Mouse (Mus musculus) forebrain, embryonic 14.5 days (tissue): ENCODE measurements around the gene Ccdc60. TPM values are rescaled to one million over a fixed set of nuclear protein-coding genes. Genes with fewer than 3 reads are reported as not detected.

Experiments used
- ATAC-seq: fragments of 200-750 bp; cut with Nextera tagmentation; 2 replicates; pipeline ENCODE4 v1.8.0; 2017; ENCODE audit warnings: mild to moderate bottlenecking, moderate library complexity
- DNase-seq: peaks from one replicate; pipeline ENCODE4 v3.0.0-alpha.2; 2015; ENCODE audit warnings: low spot score
- H3K27ac ChIP-seq: fragments of 300-500 bp; sonication (generic); 2 replicates; pipeline ENCODE4 v1.5.1; 2014; ENCODE audit warnings: low read depth, mild to moderate bottlenecking, control low read depth, low read length, moderate library complexity
- H3K27me3 ChIP-seq: fragments of 300-500 bp; sonication (generic); replicated peaks from 2 replicates; pipeline ENCODE4 v1.6.1; 2014; ENCODE audit warnings: low read length, control low read depth, mixed read lengths; ENCODE audit not compliant: control insufficient read depth, insufficient read depth
- H3K36me3 ChIP-seq: fragments of 300-500 bp; sonication (generic); 2 replicates; pipeline ENCODE4 v1.6.1; 2014; ENCODE audit warnings: low read length, control low read depth; ENCODE audit not compliant: control insufficient read depth, insufficient read depth
- H3K4me1 ChIP-seq: fragments of 300-500 bp; sonication (generic); 2 replicates; pipeline ENCODE4 v1.6.1; 2014; ENCODE audit warnings: antibody characterized with exemption, low read length, control low read depth; ENCODE audit not compliant: control insufficient read depth, insufficient read depth
- H3K4me2 ChIP-seq: fragments of 300-500 bp; sonication (generic); 2 replicates; pipeline ENCODE4 v1.6.1; 2014; ENCODE audit warnings: mild to moderate bottlenecking, control low read depth, low read length
- H3K4me3 ChIP-seq: fragments of 300-500 bp; sonication (generic); 2 replicates; pipeline ENCODE4 v1.5.1; 2014; ENCODE audit warnings: low read depth, low read length, control low read depth
- H3K9ac ChIP-seq: fragments of 300-500 bp; sonication (generic); 2 replicates; pipeline ENCODE4 v1.6.1; 2014; ENCODE audit warnings: mild to moderate bottlenecking, low read length, control low read depth, moderate library complexity
- H3K9me3 ChIP-seq: fragments of 300-500 bp; sonication (generic); replicated peaks from 2 replicates; pipeline ENCODE4 v1.6.1; 2016; ENCODE audit warnings: low read length, control low read depth, mixed read lengths; ENCODE audit not compliant: control insufficient read depth
- WGBS: fragments of 180-500 bp; shearing (Covaris S2); extraction: QIAGEN DNeasy Blood & Tissue Kit; methylation state at CpG from one replicate; pipeline ENCODE4 v1.1.7; 2014; 5-methylcytosine and 5-hydroxymethylcytosine counted together
- polyA plus RNA-seq: library from polyadenylated mRNA; unstranded; fragments of >200 nt; fragmentation: Nextera tagmentation; extraction: Ambion mirVana; gene quantifications from 2 replicates; pipeline ENCODE4 v1.2.1, GENCODE M21; 2014

Ccdc60 gene
- polyA plus RNA-seq: 0.89 and 1.1 TPM in 2 replicates

DNA sequence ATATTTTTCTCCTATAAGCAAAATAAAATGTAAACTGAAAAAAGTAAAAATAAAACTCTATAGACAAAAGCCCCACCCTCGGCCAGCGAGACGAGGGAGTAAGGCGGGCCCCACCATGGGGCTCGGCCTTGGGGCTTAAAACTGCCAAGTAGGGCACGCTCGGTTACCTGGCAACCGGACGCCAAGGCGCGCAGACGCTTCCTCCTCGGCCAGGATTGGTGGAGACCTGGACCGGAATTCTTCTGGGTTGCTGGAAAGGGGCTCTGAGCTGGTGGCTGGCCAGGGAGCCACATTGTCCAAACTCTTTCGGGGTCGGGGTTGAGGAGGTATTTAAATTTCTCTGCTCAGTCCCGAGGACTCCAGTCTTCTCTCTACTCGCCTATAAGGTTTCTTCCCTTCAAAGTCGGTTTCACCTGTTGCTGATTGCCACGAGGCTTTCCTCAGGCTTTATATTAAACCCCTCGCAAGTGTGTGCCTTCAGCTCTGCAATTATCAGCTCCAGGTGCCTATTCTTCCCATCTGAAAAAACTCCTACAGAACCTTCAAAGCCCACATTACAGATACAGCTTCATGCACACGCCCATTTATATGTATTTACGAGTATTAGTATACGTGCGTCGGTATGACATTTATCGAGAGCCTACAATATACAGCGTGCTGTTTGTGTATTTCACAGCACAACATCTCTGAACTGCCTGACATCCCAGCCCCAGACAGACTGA lies at the start of gene Ccdc60:
Gene Ccdc60 (minus strand): TSS at position 137 of the 722 bp plus-strand sequence.
- 4% methylated on average over 28 of the region's 28 CpGs for WGBS
- Histone ChIP-seq H3K27me3 (peaks cover 12% of the 10 kb centered on the region), H3K4me3 (no peak within 1 kb of the TSS), H3K4me2 (peak within 1 kb of the TSS; percentile 30), H3K9me3 (no peaks in the 10 kb centered on the region), H3K9ac (no peak within 1 kb of the TSS), H3K36me3 (no peaks in the 10 kb centered on the region), H3K27ac (no peak within 1 kb of the TSS), H3K4me1 (peaks cover 17% of the 10 kb centered on the region; the same call in 1 of the 2 replicates)
- ATAC-seq: peak; percentile 54; the same call in 1 of the 2 replicates
- DNase-seq: peak; percentile 69

DNA sequence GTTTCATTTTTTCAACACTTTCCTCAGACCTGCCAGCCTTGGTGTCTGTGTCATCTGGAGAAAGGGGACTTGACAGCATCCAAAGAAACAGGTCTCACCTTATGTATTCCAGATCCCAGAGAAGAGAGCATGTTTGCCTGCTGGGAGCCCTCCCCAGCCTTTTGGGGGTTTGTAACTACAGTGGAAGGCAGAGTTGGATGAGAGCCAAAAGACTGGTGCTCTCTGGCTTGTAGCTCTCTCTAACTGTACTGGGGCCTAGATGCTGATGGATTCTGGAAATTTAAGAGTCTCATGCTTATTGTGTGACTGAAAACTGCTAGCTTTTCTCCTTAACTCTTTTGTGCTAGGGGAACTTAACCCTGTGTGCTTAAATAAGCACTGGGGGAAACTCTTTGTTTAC lies 47.4 kb upstream of the Ccdc60 start:
- peak; percentile 77 for DNase-seq
- Histone ChIP-seq H3K27ac (no peak overlapping the region), H3K27me3 (no peaks in the 10 kb centered on the region), H3K9ac (no peak overlapping the region), H3K9me3 (no peaks in the 10 kb centered on the region), H3K4me1 (peaks cover 5% of the 10 kb centered on the region; the same call in 1 of the 2 replicates), H3K4me3 (no peak overlapping the region), H3K36me3 (no peaks in the 10 kb centered on the region), H3K4me2 (no peak overlapping the region)
- ATAC-seq: no peak

DNA sequence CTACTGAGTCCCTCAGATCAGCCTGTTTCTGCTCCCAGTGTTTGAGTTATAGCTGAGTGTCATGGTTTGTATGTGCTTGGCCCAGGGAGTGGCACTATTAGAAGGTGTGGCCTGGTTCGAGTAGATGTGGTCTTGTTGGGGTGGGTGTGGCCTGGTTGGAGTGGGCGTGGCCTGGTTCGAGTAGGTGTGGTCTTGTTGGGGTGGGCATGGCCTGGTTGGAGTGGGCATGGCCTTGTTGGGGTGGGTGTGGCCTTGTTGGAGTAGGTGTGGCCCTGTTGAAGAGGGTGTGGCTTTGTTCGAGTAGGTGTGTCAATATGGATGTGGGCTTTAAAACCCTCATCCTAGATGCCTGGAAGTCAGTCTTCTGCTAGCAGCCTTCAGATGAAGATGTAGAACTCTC lies 40.1 kb upstream of the Ccdc60 start:
- no peak for ATAC-seq
- WGBS: 87% methylated on average over 4 of the region's 4 CpGs

DNA sequence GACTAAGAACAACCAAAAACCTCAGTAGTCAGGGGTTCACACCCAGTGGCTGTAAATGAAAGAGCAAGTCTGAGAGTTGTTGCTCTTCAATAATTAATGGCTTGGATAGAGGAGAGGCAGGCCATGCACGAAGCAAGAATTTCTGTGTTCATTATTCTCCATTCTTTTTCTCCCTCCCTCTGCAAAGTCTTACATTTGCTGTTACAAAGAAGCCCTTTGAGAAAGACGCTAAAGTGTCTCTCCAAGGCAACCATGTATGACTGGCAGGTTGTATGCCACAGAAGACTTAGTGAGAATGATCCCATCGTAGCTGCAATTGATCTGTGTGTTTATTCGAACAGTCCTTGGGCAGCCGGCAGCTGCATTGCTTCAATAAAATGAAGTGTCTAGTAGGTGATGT lies 34.6 kb upstream of the Ccdc60 start:
- H3K9ac ChIP-seq: no peak overlapping the region
- H3K36me3 ChIP-seq: no peaks in the 10 kb centered on the region
- no peaks in the 10 kb centered on the region for H3K9me3 ChIP-seq
- peaks cover 17% of the 10 kb centered on the region for H3K4me1 ChIP-seq
- DNase-seq (no peak), ATAC-seq (no peak)
- WGBS: 27% methylated on average over 5 of the region's 5 CpGs
- no peak overlapping the region for H3K4me3 ChIP-seq
- H3K4me2 ChIP-seq: no peak overlapping the region
- H3K27ac ChIP-seq: peak overlapping the region; percentile 5; the same call in 1 of the 2 replicates
- H3K27me3 ChIP-seq: peaks cover 24% of the 10 kb centered on the region

More for the DNA sequence above, 40.1 kb upstream of the Ccdc60 start:
- H3K36me3 ChIP-seq: no peaks in the 10 kb centered on the region
- no peaks in the 10 kb centered on the region for H3K9me3 ChIP-seq
- H3K9ac ChIP-seq: no peak overlapping the region
- H3K27me3 ChIP-seq: 0 out of 2 replicates have a peak, but pooled peaks cover 8% of the 10 kb centered on the region
- no peak overlapping the region for H3K4me3 ChIP-seq
- H3K4me2 ChIP-seq: no peak overlapping the region
- no peak for DNase-seq
- H3K27ac ChIP-seq: no peak overlapping the region
- peaks cover 1% of the 10 kb centered on the region for H3K4me1 ChIP-seq

DNA sequence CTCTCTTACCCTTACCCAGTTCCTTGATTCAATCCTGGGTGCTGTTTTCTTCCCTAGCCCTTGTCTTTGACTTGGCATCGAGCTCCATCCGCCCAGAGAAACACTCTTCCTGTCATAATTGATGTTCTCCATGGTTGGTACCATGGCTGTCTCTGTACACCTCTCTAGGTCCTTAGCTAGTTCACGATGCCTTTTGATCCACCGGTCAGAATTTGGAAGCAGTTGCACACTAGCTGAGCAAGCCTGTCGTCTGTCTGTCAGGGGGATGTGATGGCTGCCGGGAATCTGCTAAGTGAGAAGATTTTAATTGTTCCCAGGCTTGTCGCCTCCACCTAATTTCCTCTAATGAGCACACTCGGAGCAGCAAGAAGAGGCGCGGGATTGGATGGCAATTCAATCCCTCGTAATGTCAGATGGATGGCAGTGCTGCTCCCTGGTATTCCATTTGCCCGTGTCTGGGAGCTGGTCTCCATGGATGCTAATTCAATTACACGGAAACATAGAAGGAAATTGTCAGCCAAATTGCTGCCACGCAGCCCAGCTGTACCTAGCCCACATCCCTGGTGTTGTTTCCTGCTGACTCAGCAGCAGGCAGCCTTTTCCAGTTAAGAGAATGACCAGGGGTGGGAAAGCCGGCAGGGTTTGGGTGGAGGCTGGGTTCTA lies 33.7 kb upstream of the Ccdc60 start:
- no peaks in the 10 kb centered on the region for H3K36me3 ChIP-seq
- DNase-seq: peak; percentile 92
- H3K9me3 ChIP-seq: no peaks in the 10 kb centered on the region
- H3K27me3 ChIP-seq: peaks cover 24% of the 10 kb centered on the region
- H3K27ac ChIP-seq: peak overlapping the region; percentile 44; the same call in 1 of the 2 replicates
- peak overlapping the region; percentile 6 for H3K4me2 ChIP-seq
- no peak overlapping the region for H3K4me3 ChIP-seq
- ATAC-seq: peak; percentile 94
- no peak overlapping the region for H3K9ac ChIP-seq
- H3K4me1 ChIP-seq: peaks cover 17% of the 10 kb centered on the region
- WGBS: 14% methylated on average over 15 of the region's 15 CpGs

DNA sequence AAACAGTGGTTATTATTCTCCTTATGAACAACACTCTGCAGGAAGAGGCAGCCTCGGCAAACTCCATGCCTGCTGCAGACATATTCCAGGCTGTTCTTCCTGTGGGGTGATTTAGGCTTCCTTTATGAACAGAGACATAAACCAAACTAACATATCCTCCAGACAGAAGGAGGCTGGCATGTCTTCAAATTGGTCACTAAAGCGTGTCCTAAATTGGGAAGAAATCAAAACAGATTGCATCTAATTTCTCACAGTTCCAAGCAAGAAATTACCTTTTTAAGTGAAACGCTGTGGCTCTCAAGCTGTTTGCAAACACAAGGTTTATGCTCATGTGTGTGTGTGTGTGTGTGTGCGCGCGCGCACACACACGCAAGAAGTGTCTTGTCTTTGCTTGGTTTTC lies 24.9 kb upstream of the Ccdc60 start:
- DNase-seq (peak; percentile 36), ATAC-seq (no peak)
- no peak overlapping the region for H3K4me3 ChIP-seq
- no peak overlapping the region for H3K27ac ChIP-seq
- H3K9ac ChIP-seq: no peak overlapping the region
- peaks cover 42% of the 10 kb centered on the region for H3K27me3 ChIP-seq
- no peaks in the 10 kb centered on the region for H3K4me1 ChIP-seq
- H3K4me2 ChIP-seq: no peak overlapping the region
- H3K9me3 ChIP-seq: no peaks in the 10 kb centered on the region
- H3K36me3 ChIP-seq: no peaks in the 10 kb centered on the region
- WGBS: 86% methylated on average over 8 of the region's 8 CpGs

DNA sequence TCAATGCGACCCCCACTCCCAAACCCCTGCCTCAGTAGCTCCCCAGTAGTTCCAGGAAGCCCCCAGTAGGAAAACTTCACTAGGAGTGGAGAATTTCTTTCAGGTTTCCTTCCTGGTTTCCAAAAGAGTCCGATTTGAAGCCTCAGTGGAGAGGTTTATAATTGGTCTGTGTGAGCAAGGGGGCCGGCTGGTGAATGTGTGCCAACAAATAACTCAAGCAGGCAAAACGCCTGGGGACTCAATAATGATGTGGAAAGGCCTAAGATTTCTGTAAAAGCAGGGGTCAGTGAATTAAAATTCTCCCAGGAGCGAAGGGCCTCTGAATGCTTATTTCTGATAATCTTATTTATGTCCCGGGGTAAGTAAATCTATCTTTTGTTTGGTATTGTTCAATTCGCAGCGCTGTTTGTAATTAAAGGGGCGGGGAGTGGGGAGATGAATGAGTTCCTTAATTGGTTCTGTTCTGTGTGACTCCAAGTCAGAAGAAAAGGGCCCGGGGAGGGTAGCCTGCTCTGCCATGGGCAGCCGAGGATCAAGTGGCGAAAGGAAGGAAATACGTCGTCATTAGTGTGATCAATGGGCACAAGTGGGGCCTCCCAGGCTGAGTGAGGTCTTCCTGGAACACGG lies 23.4 kb upstream of the Ccdc60 start:
- Histone ChIP-seq H3K36me3 (no peaks in the 10 kb centered on the region), H3K9ac (peak overlapping the region; percentile 26; the same call in 1 of the 2 replicates), H3K27ac (no peak overlapping the region), H3K4me2 (peak overlapping the region; percentile 39), H3K9me3 (no peaks in the 10 kb centered on the region), H3K27me3 (peaks cover 51% of the 10 kb centered on the region), H3K4me1 (no peaks in the 10 kb centered on the region), H3K4me3 (peak overlapping the region; percentile 15)
- ATAC-seq (peak; percentile 84), DNase-seq (peak; percentile 88)
- 1% methylated on average over 15 of the region's 15 CpGs for WGBS

DNA sequence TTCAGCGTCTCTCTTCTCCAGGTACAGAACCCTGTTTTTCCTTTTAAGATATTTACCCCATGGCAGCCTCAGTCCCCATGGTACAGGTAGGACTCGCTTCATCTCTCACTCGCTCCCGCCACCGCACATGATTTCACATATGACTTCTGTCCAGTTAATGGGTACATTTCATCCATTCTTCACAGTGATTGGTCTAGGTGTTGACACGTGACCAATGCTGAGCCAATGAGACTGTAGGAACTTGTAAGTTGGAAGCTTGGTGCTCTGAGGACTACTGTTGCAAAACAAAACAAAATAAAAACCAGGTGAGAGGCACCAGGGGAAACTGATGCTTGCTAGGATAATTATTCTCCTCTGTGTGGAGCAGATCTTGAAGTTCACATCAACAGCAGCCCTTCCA lies 22.9 kb upstream of the Ccdc60 start:
- no peak overlapping the region for H3K27ac ChIP-seq
- H3K9me3 ChIP-seq: 0 out of 2 replicates have a peak, but pooled peaks cover 2% of the 10 kb centered on the region
- peak; percentile 19 for ATAC-seq
- peak overlapping the region; percentile 39; the same call in 1 of the 2 replicates for H3K4me2 ChIP-seq
- H3K36me3 ChIP-seq: no peaks in the 10 kb centered on the region
- peaks cover 46% of the 10 kb centered on the region for H3K27me3 ChIP-seq
- H3K4me3 ChIP-seq: no peak overlapping the region
- DNase-seq: no peak
- H3K4me1 ChIP-seq: no peaks in the 10 kb centered on the region
- no peak overlapping the region for H3K9ac ChIP-seq
- 87% methylated on average over 6 of the region's 6 CpGs for WGBS
